Mouse (Mus musculus): ENCODE results near the gene Mlycd. TPM values are rescaled to one million over a fixed set of nuclear protein-coding genes. Genes with fewer than 3 reads are reported as not detected.
A peak's percentile ranks its signal among the peaks of the same experiment; 100 is the strongest.

The Mlycd gene
- polyA plus RNA-seq, 1 experiment from 2014 or later, result 14.6 TPM

- 90% methylated on average over 8 of the region's 8 CpGs for WGBS
- no peak for ATAC-seq (ENCODE audit: low FRiP score, low read depth)
- H3K36me3 ChIP-seq, result peaks cover 66% of the 10 kb centered on the region
Observed at GRCm38 (mm10) chr8:119408311-119408710, 13.6 kb downstream of the Mlycd start.

GRCm38 (mm10) chr8:119412037-119412734 lies 17.5 kb downstream of the Mlycd start:
- Histone ChIP-seq H3K4me1 (0 out of 2 replicates have a peak, but pooled peaks cover 4% of the 10 kb centered on the region), H3K36me3 (peaks cover 43% of the 10 kb centered on the region), H3K4me2 (replicated peaks) (no peak overlapping the region), H3K27ac (replicated peaks) (no peak overlapping the region), H3K9ac (replicated peaks) (no peak overlapping the region), H3K4me3 (no peak overlapping the region), H3K9me3 (no peaks in the 10 kb centered on the region), H3K27me3 (peaks cover 17% of the 10 kb centered on the region; the same call in 1 of the 2 replicates)
- ATAC-seq (ENCODE audit: low FRiP score, low read depth), result peak; percentile 32; the same call in 1 of the 2 replicates
- 58% methylated on average over 10 of the region's 10 CpGs for WGBS

More at GRCm38 (mm10) chr8:119408311-119408710, 13.6 kb downstream of the Mlycd start:
- no peak overlapping the region for H3K27ac ChIP-seq (replicated peaks)
- no peak overlapping the region for H3K4me2 ChIP-seq (replicated peaks)
- 0 out of 2 replicates have a peak, but pooled peaks cover under 1% of the 10 kb centered on the region for H3K27me3 ChIP-seq
- H3K4me3 ChIP-seq, result no peak overlapping the region
- H3K4me1 ChIP-seq, result 0 out of 2 replicates have a peak, but pooled peaks cover 4% of the 10 kb centered on the region
- H3K9me3 ChIP-seq, result no peaks in the 10 kb centered on the region
- H3K9ac ChIP-seq (replicated peaks), result no peak overlapping the region

- Histone ChIP-seq H3K4me3 (peak overlapping the region; percentile 22; the same call in 1 of the 2 replicates), H3K4me1 (0 out of 2 replicates have a peak, but pooled peaks cover 4% of the 10 kb centered on the region), H3K9ac (replicated peaks) (peak overlapping the region; percentile 43), H3K36me3 (peaks cover 36% of the 10 kb centered on the region), H3K27me3 (peaks cover 17% of the 10 kb centered on the region; the same call in 1 of the 2 replicates), H3K4me2 (replicated peaks) (peak overlapping the region; percentile 48), H3K27ac (replicated peaks) (no peak overlapping the region), H3K9me3 (no peaks in the 10 kb centered on the region)
- WGBS, result 11% methylated on average over 18 of the region's 18 CpGs
- peak; percentile 84 for ATAC-seq (ENCODE audit: low FRiP score, low read depth)
Observed at GRCm38 (mm10) chr8:119412735-119413498, 18.2 kb downstream of the Mlycd start.

- Histone ChIP-seq H3K9me3 (no peaks in the 10 kb centered on the region), H3K27me3 (peaks cover 17% of the 10 kb centered on the region; the same call in 1 of the 2 replicates), H3K4me1 (0 out of 2 replicates have a peak, but pooled peaks cover 4% of the 10 kb centered on the region), H3K27ac (replicated peaks) (no peak overlapping the region), H3K9ac (replicated peaks) (no peak overlapping the region), H3K4me2 (replicated peaks) (no peak overlapping the region), H3K4me3 (no peak overlapping the region), H3K36me3 (peaks cover 29% of the 10 kb centered on the region)
- no peak for ATAC-seq (ENCODE audit: low FRiP score, low read depth)
- WGBS, result 89% methylated on average over 10 of the region's 10 CpGs
Observed at GRCm38 (mm10) chr8:119413605-119414004, 18.9 kb downstream of the Mlycd start.

GRCm38 (mm10) chr8:119420318-119420717 lies 25.6 kb downstream of the Mlycd start:
- Histone ChIP-seq H3K4me2 (replicated peaks) (no peak overlapping the region), H3K27ac (replicated peaks) (no peak overlapping the region), H3K4me1 (no peaks in the 10 kb centered on the region), H3K4me3 (no peak overlapping the region), H3K9ac (replicated peaks) (no peak overlapping the region), H3K9me3 (no peaks in the 10 kb centered on the region), H3K36me3 (no peaks in the 10 kb centered on the region), H3K27me3 (peaks cover 2% of the 10 kb centered on the region; the same call in 1 of the 2 replicates)
- 79% methylated on average over 7 of the region's 7 CpGs for WGBS
- ATAC-seq (ENCODE audit: low FRiP score, low read depth), result no peak

- Histone ChIP-seq H3K27ac (replicated peaks) (no peak overlapping the region), H3K9me3 (no peaks in the 10 kb centered on the region), H3K4me1 (no peaks in the 10 kb centered on the region), H3K4me2 (replicated peaks) (no peak overlapping the region), H3K9ac (replicated peaks) (no peak overlapping the region), H3K36me3 (no peaks in the 10 kb centered on the region), H3K27me3 (no peaks in the 10 kb centered on the region; the same call in 1 of the 2 replicates), H3K4me3 (no peak overlapping the region)
- ATAC-seq (ENCODE audit: low FRiP score, low read depth), result no peak
- 54% methylated on average over 9 of the region's 9 CpGs for WGBS
Observed at GRCm38 (mm10) chr8:119421603-119422122, 27.0 kb downstream of the Mlycd start.

GRCm38 (mm10) chr8:119422123-119422711 lies 27.5 kb downstream of the Mlycd start:
- no peak overlapping the region for H3K4me2 ChIP-seq (replicated peaks)
- 0 out of 2 replicates have a peak overlapping the region, but pooled peaks have one; percentile 31 for H3K9ac ChIP-seq (replicated peaks)
- H3K9me3 ChIP-seq, result no peaks in the 10 kb centered on the region
- whole genome bisulfite sequencing, result 72% methylated on average over 9 of the region's 9 CpGs
- ATAC-seq (ENCODE audit: low FRiP score, low read depth), result no peak
- no peaks in the 10 kb centered on the region for H3K4me1 ChIP-seq
- no peak overlapping the region for H3K27ac ChIP-seq (replicated peaks)
- H3K36me3 ChIP-seq, result no peaks in the 10 kb centered on the region
- H3K4me3 ChIP-seq, result no peak overlapping the region
- no peaks in the 10 kb centered on the region; the same call in 1 of the 2 replicates for H3K27me3 ChIP-seq

GRCm38 (mm10) chr8:119423631-119424141 lies 29.0 kb downstream of the Mlycd start:
- Histone ChIP-seq H3K9ac (replicated peaks) (no peak overlapping the region), H3K4me1 (no peaks in the 10 kb centered on the region), H3K4me2 (replicated peaks) (no peak overlapping the region), H3K9me3 (no peaks in the 10 kb centered on the region), H3K27ac (replicated peaks) (no peak overlapping the region), H3K27me3 (no peaks in the 10 kb centered on the region), H3K36me3 (no peaks in the 10 kb centered on the region), H3K4me3 (no peak overlapping the region)
- no peak for ATAC-seq (ENCODE audit: low FRiP score, low read depth)
- WGBS, result 81% methylated on average over 9 of the region's 9 CpGs

- Histone ChIP-seq H3K4me3 (no peak overlapping the region), H3K27me3 (no peaks in the 10 kb centered on the region), H3K9me3 (no peaks in the 10 kb centered on the region), H3K9ac (replicated peaks) (no peak overlapping the region), H3K36me3 (no peaks in the 10 kb centered on the region), H3K27ac (replicated peaks) (no peak overlapping the region), H3K4me1 (no peaks in the 10 kb centered on the region), H3K4me2 (replicated peaks) (no peak overlapping the region)
- ATAC-seq (ENCODE audit: low FRiP score, low read depth), result no peak
- WGBS, result 90% methylated on average over 10 of the region's 10 CpGs
Observed at GRCm38 (mm10) chr8:119424199-119424733, 29.6 kb downstream of the Mlycd start.

- no peak for ATAC-seq (ENCODE audit: low FRiP score, low read depth)
- H3K9me3 ChIP-seq, result no peaks in the 10 kb centered on the region
- H3K4me1 ChIP-seq, result no peaks in the 10 kb centered on the region
- 87% methylated on average over 10 of the region's 10 CpGs for WGBS
- H3K27me3 ChIP-seq, result no peaks in the 10 kb centered on the region
- no peak overlapping the region for H3K4me2 ChIP-seq (replicated peaks)
- no peaks in the 10 kb centered on the region for H3K36me3 ChIP-seq
- no peak overlapping the region for H3K9ac ChIP-seq (replicated peaks)
- H3K27ac ChIP-seq (replicated peaks), result no peak overlapping the region
- no peak overlapping the region for H3K4me3 ChIP-seq
Observed at GRCm38 (mm10) chr8:119424740-119425139, 30.1 kb downstream of the Mlycd start.

- ATAC-seq (ENCODE audit: low FRiP score, low read depth), result no peak
- no peaks in the 10 kb centered on the region for H3K4me1 ChIP-seq
- no peaks in the 10 kb centered on the region for H3K27me3 ChIP-seq
- no peak overlapping the region for H3K27ac ChIP-seq (replicated peaks)
- 89% methylated on average over 10 of the region's 10 CpGs for WGBS
- H3K9ac ChIP-seq (replicated peaks), result no peak overlapping the region
- no peaks in the 10 kb centered on the region for H3K36me3 ChIP-seq
- H3K4me2 ChIP-seq (replicated peaks), result no peak overlapping the region
- H3K9me3 ChIP-seq, result no peaks in the 10 kb centered on the region
- no peak overlapping the region for H3K4me3 ChIP-seq
Observed at GRCm38 (mm10) chr8:119425533-119425932, 30.9 kb downstream of the Mlycd start.
